Mouse (Mus musculus) gastrocnemius, postnatal 14 days (tissue): ENCODE results near the gene Bbs2. TPM values are rescaled to one million over a fixed set of nuclear protein-coding genes. Genes with fewer than 3 reads are reported as not detected.
"Not testable (repeated sequence)": the region's sequence is repeated elsewhere in the genome, so short reads cannot be mapped to it uniquely, and the experiment has no call there.

Experiments
- DNase-seq: peaks from one replicate; pipeline ENCODE4 v3.0.0; 2021; ENCODE audit warnings: mixed read lengths
- intact Hi-C: fragments of 180-260 bp; cut with DNase I; formaldehyde crosslinking; loops from one replicate; pipeline ENCODE4 v1.15.1; 2025; ENCODE audit warnings: low total_unique reads
- long read RNA-seq, 2 experiments: library from polyadenylated mRNA; stranded (forward); transcript quantifications; one replicate each; pipeline ENCODE4 v2.0.0; 2021
- total RNA-seq, 2 experiments: library from RNA; stranded (reverse); gene quantifications; 2 replicates each; pipeline ENCODE4 v1.2.3; 2021

The Bbs2 gene
- total RNA-seq, result 1 to 10 TPM; 3.1 to 3.7 TPM
- long read RNA-seq, experiment 1, partial matches to known transcripts, result 0 of 5 reads
- long read RNA-seq, experiment 1, other reads (novel, unspliced or antisense), result 2 of 5 reads
- long read RNA-seq, experiment 2, transcript Bbs2-201 (17 exons, 3,064 nt), result major isoform, 7 of 8 reads
- long read RNA-seq, experiment 2, partial matches to known transcripts, result 0 of 8 reads
- long read RNA-seq, experiment 2, other reads (novel, unspliced or antisense), result 1 of 8 reads

DNA sequence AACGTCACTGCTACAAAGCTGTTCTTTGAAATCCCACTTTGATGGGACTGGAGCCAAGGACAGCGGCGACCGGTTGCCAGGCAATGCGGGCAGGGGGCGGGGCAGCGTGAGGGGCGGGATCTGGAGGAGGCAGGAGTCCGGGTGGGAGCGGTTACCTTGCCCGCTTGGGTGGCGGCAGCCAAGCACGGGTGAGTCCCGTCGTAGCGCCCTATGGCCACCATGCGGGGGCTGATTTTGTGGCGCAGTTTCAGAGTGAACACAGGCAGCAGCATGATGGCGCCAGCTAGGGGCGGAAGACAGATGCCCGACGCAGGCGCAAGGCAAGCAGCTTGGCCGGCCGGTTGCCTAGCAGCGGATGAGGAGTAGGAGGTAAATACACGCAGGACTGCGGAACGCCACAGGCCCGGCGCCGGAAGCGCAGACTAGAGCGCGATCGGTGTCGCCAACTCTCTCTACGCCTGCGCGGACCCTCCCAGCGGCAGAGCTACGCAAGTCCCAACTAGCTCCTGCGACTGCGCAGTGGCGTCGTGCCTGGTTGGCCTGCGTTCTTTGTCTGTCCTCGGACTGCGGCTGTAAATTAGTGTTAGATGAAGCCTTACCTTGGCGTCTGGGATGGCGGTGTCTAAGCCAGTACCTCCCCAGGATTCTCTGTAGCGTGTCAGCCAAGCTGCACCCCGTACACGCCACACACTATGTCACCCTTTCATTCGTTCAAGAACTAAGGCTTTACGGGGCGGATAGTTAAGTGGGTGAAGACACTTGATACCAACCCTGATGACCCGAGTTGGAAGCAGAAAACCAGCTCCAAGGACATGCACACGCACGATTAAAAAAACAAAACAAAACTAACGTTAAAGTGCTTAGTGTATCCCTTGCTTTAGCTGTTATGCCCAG, at the start of gene Bbs2:
TSS of gene Bbs2 (minus strand) at position 848 of the 894 bp plus-strand sequence.
- intact Hi-C loops, result no loop called here
- DNase-seq, result peak; percentile 100

- no peak for DNase-seq
- intact Hi-C loops, result no loop called here
Observed at GRCm38 (mm10) chr8:94148236-94148635, 49.5 kb upstream of the Bbs2 start.

DNA sequence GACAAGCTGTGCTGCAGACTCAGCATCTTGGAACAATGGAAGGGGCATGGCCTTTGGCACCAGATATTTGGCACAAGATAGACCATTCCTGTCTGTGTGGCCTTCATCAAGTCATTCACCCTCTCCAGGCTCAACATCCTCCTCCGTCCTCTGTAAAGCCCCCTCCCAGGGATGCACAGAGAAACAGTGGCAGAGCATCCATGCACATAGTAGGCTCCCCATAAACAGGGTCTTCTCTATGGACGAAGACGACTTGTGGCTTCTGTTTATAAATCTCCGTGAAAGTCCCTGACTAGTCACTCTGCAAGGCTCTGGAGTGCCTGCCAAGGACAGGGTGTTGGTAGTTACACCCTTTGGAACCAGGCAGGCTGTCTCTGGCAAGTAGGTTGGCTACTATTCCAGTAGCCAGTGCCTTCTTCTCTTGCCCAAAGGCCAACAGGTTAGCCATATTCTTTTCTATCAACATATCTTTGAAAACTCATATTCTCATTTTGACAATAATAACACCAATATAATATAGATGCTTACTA, 41.6 kb upstream of the Bbs2 start:
- peak; percentile 18 for DNase-seq
- intact Hi-C loops, result no loop called here

DNA sequence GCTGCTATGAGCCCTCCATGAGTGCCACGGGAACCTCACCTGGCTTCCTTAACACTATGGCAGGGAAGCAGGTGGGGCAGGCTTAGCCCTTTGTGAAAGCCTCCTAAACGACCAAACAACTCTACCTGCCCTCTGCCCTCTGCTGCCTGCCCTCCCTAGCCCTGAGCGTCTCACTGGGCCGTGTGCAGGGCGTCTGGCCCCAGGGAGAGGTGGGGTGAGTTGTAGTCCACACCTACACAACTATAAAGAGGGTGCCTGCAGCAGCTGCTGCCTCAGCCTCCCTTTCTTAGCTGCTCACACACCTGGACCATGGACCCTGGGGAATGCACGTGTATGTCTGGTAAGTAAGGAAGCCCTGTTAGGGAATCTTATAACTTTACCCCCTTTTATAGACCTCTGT, 38.2 kb upstream of the Bbs2 start, which contains the start of gene Mt4:
TSS of gene Mt4 (plus strand) at position 265 of the 400 bp plus-strand sequence.
- intact Hi-C loops, result no loop called here
- DNase-seq, result no peak

DNA sequence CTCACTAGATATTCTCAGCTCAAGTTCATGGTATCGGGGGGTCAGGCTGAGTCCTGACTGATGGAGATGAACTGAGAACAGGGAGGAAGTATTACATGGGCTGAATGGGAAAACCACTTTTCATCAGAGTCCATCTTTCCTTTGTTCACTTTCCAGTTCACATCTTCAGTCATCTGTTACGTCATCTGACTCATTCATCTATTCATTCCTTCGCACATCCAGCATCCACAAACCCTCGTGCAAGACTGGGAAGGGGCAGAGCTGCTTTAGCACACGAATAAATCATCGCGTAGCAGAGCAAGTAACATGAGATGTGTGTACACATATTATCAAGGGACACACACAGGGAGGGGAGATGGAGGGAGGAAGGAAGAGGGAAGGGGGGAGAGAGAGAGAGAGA, 37.5 kb upstream of the Bbs2 start:
- intact Hi-C loops, result no loop called here

GRCm38 (mm10) chr8:94135556-94135955, 36.8 kb upstream of the Bbs2 start:
- DNase-seq, result no peak
- intact Hi-C loops, result no loop called here

More for the DNA sequence above, 37.5 kb upstream of the Bbs2 start:
- no peak for DNase-seq

DNA sequence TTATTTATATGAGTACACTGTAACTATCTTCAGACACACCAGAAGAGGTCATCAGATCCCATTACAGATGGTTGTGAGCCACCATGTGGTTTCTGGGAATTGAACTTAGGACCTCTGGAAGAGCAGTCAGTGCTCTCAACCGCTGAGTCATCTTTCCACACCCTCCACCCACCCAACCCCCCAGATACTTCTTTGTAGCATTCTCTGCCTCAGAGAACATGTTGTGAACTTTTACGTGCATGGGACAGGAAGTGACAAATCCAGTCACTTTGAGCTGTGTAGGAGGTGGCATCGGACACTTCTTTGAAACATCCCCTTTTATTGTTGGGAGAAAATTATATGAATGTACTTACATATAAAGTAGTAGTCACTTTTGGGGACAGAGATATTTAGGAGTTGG, 35.9 kb upstream of the Bbs2 start:
- intact Hi-C loops, result not testable (repeated sequence)

DNA sequence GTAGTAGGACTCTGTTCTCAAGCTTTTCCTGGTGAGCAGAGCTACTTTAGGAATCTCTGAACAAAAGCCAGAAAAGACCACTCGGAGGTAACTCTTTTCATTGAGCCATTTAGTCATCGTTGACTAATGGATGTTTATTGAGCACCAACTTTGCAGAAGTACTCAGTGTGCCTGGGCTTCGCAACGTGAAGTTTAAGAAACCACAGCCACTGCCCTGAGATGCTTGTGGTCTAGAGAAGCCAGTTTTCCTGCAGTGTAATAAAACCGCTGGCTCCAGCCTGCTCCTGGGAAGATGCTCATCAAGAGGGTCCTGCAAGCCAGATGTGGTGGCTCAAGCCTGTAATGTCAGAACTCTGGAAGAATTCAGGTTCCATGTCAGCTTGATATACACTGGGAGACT, 33.4 kb upstream of the Bbs2 start:
- intact Hi-C loops, result no loop called here
- no peak for DNase-seq

More for the DNA sequence above, 35.9 kb upstream of the Bbs2 start:
- DNase-seq, result not testable (repeated sequence)

GRCm38 (mm10) chr8:94130126-94130525, 31.4 kb upstream of the Bbs2 start:
- intact Hi-C loops, result no loop called here
- DNase-seq, result no peak

DNA sequence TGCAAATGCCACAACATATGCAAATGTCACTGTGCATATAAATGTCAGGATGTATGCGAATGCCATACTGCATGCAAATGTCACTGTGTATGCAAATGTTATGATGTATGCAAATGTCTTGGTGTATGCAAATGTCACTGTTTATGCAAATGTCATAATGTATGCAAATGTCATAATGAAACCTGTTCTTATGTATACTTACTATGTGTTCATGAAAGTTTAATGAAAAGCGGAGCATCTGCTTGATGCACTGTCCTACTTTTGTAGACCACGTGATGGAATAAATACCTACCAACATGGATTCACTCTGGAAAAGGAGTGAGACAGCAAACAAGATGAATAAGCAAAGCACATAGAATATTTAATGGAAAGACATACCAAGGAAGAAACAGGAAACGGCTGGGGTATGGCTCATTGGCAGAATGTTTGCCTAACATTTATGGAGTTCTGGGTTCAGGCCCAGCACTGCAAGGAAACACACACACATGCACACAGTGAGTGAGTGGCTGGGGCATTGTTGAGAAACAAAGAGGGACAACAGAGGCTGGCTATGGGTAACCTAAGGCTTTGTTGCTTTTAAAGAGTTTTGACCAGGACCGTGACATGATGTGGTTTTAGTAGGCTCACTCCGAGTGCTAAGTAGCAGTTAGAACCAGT, 30.5 kb upstream of the Bbs2 start:
- no peak for DNase-seq
- intact Hi-C loops, result no loop called here

DNA sequence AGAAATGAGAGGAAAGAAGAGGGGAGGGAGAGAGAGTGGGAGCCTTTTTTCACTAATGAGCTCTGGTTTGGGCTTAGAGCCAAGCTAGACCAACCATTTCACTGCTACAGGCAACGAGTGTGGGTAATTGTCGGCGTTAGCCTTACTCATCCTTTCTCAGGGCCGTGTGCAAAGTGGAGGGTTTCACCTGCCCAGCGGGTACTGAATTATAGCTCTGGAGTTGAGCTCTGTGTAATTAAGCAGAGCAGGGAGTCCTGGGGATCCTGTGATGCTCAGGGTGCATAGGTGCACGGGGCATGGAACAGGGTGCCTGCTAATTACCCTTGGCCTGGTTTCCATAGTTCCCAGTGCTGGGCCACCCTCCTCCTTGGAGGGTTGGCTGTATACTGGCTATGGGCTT, 29.0 kb upstream of the Bbs2 start:
- intact Hi-C loops, result no loop called here
- DNase-seq, result no peak

DNA sequence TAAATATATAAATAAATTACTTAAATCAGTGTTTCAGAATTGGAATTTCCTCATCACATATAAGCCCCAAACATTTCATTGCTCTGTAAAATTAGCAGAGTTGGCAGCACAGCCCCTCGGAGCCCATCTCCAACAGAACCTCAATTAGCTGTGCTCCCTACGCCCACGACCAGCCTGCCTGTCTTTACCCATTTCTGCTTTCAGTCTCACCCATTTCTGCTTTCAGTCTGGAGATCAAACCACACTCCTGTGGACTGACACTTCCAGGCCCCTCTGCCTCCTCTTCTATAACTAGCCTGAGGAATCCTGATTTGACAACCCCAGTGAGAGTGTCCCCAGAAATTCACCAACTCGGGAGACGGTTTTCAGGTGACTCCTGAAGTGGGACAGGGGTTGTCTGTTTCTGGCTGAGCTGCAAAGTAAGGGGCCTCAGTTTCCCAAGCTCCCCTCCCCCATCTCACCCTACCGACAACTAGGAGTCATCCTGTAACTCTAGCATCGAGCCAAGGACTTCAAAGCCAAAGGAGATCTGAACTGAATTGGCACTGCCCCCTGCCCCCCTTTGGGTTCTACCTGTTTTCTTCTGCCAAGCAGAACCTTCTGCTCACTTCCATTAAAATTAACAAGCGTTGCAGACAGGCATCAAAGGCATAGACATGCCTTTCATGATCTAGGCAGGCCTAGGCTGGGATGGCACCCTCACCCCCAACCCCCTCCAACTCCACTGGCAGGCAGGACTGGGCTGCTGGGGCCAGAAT, 24.2 kb upstream of the Bbs2 start:
- intact Hi-C loops, result no loop called here

GRCm38 (mm10) chr8:94121625-94122024, 22.9 kb upstream of the Bbs2 start:
- no peak for DNase-seq
- intact Hi-C loops, result no loop called here

More for the DNA sequence above, 24.2 kb upstream of the Bbs2 start:
- no peak for DNase-seq

- intact Hi-C loops, result no loop called here
- DNase-seq, result no peak
Observed at GRCm38 (mm10) chr8:94118776-94119430, 20.2 kb upstream of the Bbs2 start.

DNA sequence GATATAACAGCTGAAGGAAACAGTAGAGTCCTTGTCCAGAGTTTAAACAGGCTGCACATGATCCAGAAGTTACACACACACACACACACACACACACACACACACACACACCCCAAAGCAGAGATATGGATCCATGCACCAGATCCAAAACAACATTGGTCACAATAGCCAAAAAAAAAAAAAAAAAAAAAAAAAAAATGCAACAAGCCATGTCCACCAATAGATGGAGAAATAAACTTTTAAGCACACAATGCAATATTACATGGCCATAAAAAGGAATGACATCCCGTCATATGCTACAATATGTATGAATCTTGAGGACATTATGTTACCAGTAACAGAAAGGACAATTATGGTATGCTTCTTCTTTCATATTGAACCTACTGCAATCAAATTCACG, 15.2 kb upstream of the Bbs2 start:
- intact Hi-C loops, result no loop called here
- no peak for DNase-seq

GRCm38 (mm10) chr8:94113435-94113834, 14.7 kb upstream of the Bbs2 start:
- DNase-seq, result no peak
- intact Hi-C loops, result no loop called here

- intact Hi-C loops, result no loop called here
Observed at GRCm38 (mm10) chr8:94110526-94111177, 11.9 kb upstream of the Bbs2 start.

GRCm38 (mm10) chr8:94109835-94110234, 11.1 kb upstream of the Bbs2 start:
- intact Hi-C loops, result loop anchor here (5.0 kb wide), 2 partner anchors 42 to 92 kb away; partner anchors contain the start of gene Mt3
- DNase-seq, result no peak

More at GRCm38 (mm10) chr8:94110526-94111177, 11.9 kb upstream of the Bbs2 start:
- DNase-seq, result no peak
